Comparison of ENCODE assay signal across 23 mouse cellular contexts in the genomic region with DNA sequence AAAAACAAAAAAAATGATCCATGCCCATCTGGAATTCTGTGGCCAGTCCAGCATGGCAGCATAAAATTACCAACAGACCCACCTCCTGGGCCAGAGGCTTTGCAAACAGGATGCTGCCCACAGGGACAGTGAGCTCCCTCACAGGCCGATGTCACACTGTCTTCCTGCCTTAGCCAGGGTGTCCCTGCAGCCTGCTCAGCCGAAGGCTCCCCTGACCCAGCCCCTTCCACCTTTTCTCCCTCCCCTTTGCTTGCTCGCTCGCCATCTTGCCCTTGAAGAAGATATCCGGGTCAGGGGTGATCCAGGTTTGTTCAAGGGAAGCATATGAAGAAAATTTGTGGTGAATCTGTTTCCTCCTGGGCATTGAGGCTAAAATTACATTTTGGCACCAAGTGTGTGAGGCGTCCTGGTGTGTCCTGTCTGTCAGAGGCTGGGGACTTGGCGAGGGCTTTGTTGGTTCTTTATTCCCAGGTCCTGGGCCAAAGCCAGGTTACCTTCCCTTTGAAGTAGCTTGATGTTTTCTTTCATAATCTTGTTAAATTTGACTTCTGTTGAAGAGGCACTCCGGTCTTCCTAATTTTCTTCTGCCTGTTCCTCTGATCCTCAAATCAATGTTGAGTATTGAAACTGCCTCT.
DNase-seq lines count a peak whose midpoint lies in the region; ATAC-seq lines count a peak whose summit lies in the region.
"Had no signal": no experiment of that assay in that cellular context is flagged by ENCODE, and none has a peak within 500 bp of the region (broad histone marks: within the 10 kb centered on the region; RNA-seq: fewer than 3 reads in every experiment).

No protein-coding gene starts in this region.

- no peaks in the 10 kb centered on the region for H3K36me3 ChIP-seq in kidney, embryonic 16.5 days (ENCODE audit: insufficient read depth, low read length)
- no peaks in the 10 kb centered on the region for H3K36me3 ChIP-seq in limb, embryonic 10.5 days
- H3K36me3 ChIP-seq: embryonic facial prominence, embryonic 15.5 days; liver, embryonic 12.5 days; midbrain, embryonic 15.5 days; neural tube, embryonic 15.5 days had no signal

- H3K27ac ChIP-seq in kidney, embryonic 16.5 days (ENCODE audit: low read length): no peak overlapping the region
- H3K27ac ChIP-seq in limb, embryonic 10.5 days: 0 out of 2 replicates have a peak overlapping the region, but pooled peaks have one; percentile 1
- H3K27ac ChIP-seq: embryonic facial prominence, embryonic 15.5 days; left cerebral cortex, adult 2 months; liver, embryonic 12.5 days; midbrain, embryonic 15.5 days; neural tube, embryonic 15.5 days had no signal

- no peak for ATAC-seq in kidney, embryonic 16.5 days (ENCODE audit: low FRiP score, low TSS enrichment)
- ATAC-seq: CD4-positive, CD25-positive, alpha-beta regulatory T cell, adult 4 months; liver, embryonic 12.5 days; midbrain, embryonic 15.5 days; Patski had no signal

- no peaks in the 10 kb centered on the region for H3K9me3 ChIP-seq in kidney, embryonic 16.5 days (ENCODE audit: low read length)
- H3K9me3 ChIP-seq in limb, embryonic 10.5 days (replicated peaks): no peaks in the 10 kb centered on the region
- H3K9me3 ChIP-seq: embryonic facial prominence, embryonic 15.5 days; liver, embryonic 12.5 days; midbrain, embryonic 15.5 days; neural tube, embryonic 15.5 days had no signal

- intact Hi-C loops in heart, postnatal 36 days (cut with DNase I): no loop called here

- H3K27me3 ChIP-seq in kidney, embryonic 16.5 days (ENCODE audit: insufficient read depth, low read length): no peaks in the 10 kb centered on the region
- H3K27me3 ChIP-seq in limb, embryonic 10.5 days (ENCODE audit: low read depth, poor library complexity, severe bottlenecking): no peaks in the 10 kb centered on the region
- H3K27me3 ChIP-seq: embryonic facial prominence, embryonic 15.5 days; midbrain, embryonic 15.5 days; neural tube, embryonic 15.5 days; Patski had no signal

- peak; percentile 13 to 58 for DNase-seq in adrenal gland, adult (ENCODE audit: inconsistent age in 2 of 2, low spot score in 1 of 2)
- DNase-seq in adrenal gland, postnatal 4 days (ENCODE audit: low spot score in 2 of 2): no peak
- peak; percentile 89 for DNase-seq in heart, adult 11 months
- no peak for DNase-seq in heart, postnatal 36 days
- DNase-seq in kidney, postnatal 10 days: peak; percentile 52
- no peak for DNase-seq in limb, embryonic 10.5 days (ENCODE audit: low spot score)
- no peak for DNase-seq in ovary, postnatal 14 days (ENCODE audit: low spot score)
- DNase-seq: cerebellum, adult 9-11 months; kidney, adult 11 months; layer of hippocampus, adult 9-11 months; lung, adult 2 months; right cerebral cortex, postnatal 14 days; spleen, adult 18-20 months; thymus, adult 18-20 months had no signal

- H3K4me2 ChIP-seq in kidney, embryonic 16.5 days (replicated peaks; ENCODE audit: low read depth, low read length): no peak overlapping the region
- H3K4me2 ChIP-seq: embryonic facial prominence, embryonic 15.5 days; heart, embryonic 11.5 days; liver, embryonic 12.5 days; midbrain, embryonic 15.5 days; neural tube, embryonic 15.5 days had no signal

- WGBS in kidney, embryonic 16.5 days: 62% methylated on average over 8 of the region's 8 CpGs
- WGBS in limb, embryonic 10.5 days: 62% methylated on average over 8 of the region's 8 CpGs

- peaks cover 10% of the 10 kb centered on the region for H3K4me1 ChIP-seq in kidney, embryonic 16.5 days (ENCODE audit: insufficient read depth, low read length)
- peaks cover 41% of the 10 kb centered on the region for H3K4me1 ChIP-seq in limb, embryonic 10.5 days

- no peak overlapping the region for H3K9ac ChIP-seq in kidney, embryonic 16.5 days (replicated peaks; ENCODE audit: low read length)
- H3K9ac ChIP-seq: embryonic facial prominence, embryonic 15.5 days; liver, embryonic 12.5 days; midbrain, embryonic 15.5 days; neural tube, embryonic 15.5 days had no signal

- H3K4me3 ChIP-seq in kidney, embryonic 16.5 days (ENCODE audit: low read length): no peak overlapping the region
- H3K4me3 ChIP-seq in limb, embryonic 10.5 days: no peak overlapping the region
- H3K4me3 ChIP-seq: embryonic facial prominence, embryonic 15.5 days; left cerebral cortex, adult 2 months; liver, embryonic 12.5 days; midbrain, embryonic 15.5 days; neural tube, embryonic 15.5 days had no signal

Comparison
In these comparisons a context has a peak if more than half of its experiments do, and no peak if none do; other contexts are left out.
1. DNase-seq: peak in adrenal gland, adult (2 of 2), heart, adult 11 months (single experiment) and kidney, postnatal 10 days (single experiment); none in adrenal gland, postnatal 4 days (0 of 2), heart, postnatal 36 days (0 of 2), limb, embryonic 10.5 days (single experiment) and ovary, postnatal 14 days (single experiment).